Mouse (Mus musculus) embryonic fibroblast, embryonic 13.5 days (primary cell): ENCODE data around the gene Il4.

Source experiments
- CTCF ChIP-seq: IDR thresholded peaks from 2 replicates; pipeline ENCODE4 v1.5.1; 2011; ENCODE audit warnings: mild to moderate bottlenecking, control low read depth, low read length, moderate library complexity, borderline replicate concordance; ENCODE audit not compliant: insufficient read depth
- POLR2A ChIP-seq: IDR thresholded peaks from 2 replicates; pipeline ENCODE4 v1.6.1; 2011; ENCODE audit warnings: low read depth, mild to moderate bottlenecking, control low read depth, low read length, moderate library complexity

GRCm38 (mm10) chr11:53637803-53638260 is 19.4 kb upstream of the Il4 start:
- TF ChIP-seq CTCF (no peak), POLR2A (no peak)
